Mouse (Mus musculus) CD4-positive naive resting alpha-beta T cell, adult 76 days (primary cell): ENCODE data around the gene Uba7. TPM values are rescaled to one million over a fixed set of nuclear protein-coding genes. Genes with fewer than 3 reads are reported as not detected.

Experiments
- total RNA-seq: library from RNA; stranded (reverse); gene quantifications from one replicate; pipeline ENCODE4 v1.2.4, GENCODE M21; 2023

The Uba7 gene
- 171 TPM for total RNA-seq

DNA sequence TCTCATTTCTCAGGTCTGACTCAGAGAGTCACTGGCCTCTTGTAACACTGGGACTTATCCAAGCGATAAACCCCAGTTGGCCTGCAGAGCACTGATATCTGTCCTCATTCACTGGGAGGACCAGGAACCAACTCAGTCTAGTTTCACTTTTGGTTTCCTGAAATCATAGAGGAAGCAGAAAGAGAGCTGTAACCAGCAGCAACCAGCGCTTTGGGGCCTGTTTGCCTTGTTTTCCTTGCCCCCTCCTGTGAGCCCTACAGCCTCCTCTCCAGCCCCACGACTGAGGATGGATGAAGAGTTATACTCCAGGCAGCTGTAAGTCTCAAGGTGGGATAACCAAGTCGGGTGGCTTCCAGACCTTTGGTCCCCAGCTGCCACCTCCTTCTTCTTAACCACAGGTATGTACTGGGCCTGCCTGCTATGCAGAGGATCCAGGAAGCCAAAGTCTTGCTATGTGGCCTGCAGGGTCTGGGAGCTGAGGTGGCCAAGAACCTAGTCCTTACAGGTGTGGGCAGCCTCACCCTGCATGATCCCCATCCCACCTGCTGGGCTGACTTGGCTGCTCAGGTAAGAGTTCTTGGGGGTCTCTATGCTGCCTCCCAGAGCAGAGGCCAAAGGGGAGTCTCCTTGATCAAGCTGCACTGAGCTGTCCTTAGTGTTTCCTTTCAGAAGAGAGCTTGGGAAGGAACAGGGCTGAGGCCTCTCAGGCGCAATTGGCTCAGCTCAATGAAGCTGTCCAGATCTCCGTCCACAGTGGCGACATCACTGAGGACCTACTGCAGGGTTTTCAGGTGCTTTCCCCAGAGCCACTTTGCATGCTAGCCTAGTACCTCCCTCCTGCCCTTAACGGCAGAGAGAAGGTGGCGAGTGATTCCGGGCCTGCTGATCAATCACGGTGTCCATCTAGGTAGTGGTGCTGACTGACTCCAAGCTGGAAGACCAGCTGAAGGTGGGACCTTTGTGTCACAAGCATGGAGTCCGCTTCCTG lies at the start of gene Uba7:
Gene Uba7 (plus strand): TSS at position 107 of the 988 bp plus-strand sequence.

DNA sequence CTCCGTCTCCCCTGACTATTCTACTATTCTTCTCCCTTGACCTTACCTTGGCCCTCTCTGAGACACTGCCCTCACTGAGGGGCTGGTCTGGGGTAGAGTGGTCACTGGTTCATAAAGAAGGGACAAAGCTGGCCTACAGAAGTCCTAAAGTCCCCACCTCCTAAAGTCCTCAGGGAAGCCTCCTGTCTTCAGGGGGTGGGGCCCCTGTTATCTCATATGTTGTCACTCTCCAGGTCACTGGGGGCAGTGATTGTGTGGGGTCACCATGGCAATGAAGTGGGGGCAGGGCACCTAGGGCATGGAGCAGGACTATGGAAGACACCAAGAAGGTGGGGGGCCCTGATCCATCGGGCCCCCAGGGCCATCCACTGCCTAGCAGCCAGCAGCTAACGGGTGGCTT lies 47.1 kb upstream of the Uba7 start, which contains the start of gene Actl11:
Gene Actl11 (plus strand): TSS at position 301 of the 400 bp plus-strand sequence.

DNA sequence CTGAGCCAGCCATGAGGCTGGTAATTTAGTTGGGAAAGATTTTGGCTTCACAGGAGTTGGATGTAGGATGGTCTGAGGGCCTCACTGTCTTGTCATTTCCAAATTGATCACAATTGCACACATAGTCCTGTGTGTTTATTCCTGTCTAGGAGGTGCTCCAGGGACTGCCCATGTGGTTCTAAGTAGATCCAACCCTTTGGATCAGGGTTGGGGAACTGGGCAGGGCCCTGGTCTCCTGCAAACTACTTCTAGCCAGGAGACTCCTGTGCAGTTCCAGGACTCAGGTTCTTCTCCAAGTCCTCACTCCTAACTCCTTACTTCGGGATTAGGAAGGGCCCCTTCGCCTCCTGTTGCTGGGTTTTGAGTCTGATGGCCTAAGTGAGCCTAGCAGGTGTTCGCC lies 39.9 kb upstream of the Uba7 start, which contains the start of gene Camkv:
Gene Camkv (plus strand): TSS at position 301 of the 400 bp plus-strand sequence.

DNA sequence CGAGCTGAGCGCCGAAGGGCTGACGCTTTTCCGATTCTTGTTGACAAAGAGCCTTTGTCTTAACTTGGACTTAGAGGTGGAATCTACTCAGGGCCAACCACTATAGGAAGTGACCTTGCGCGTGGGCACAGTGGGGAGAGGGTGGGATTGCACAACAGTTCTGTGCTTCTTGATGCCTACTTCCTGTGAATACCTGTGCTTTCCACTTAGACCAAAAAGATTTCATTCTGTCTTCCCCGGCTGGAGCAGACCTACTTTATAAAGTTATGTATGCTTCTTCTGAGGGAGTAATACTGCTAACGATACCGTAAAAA lies 25.4 kb upstream of the Uba7 start, which contains the start of gene Traip:
Gene Traip (plus strand): TSS at position 215 of the 314 bp plus-strand sequence.

DNA sequence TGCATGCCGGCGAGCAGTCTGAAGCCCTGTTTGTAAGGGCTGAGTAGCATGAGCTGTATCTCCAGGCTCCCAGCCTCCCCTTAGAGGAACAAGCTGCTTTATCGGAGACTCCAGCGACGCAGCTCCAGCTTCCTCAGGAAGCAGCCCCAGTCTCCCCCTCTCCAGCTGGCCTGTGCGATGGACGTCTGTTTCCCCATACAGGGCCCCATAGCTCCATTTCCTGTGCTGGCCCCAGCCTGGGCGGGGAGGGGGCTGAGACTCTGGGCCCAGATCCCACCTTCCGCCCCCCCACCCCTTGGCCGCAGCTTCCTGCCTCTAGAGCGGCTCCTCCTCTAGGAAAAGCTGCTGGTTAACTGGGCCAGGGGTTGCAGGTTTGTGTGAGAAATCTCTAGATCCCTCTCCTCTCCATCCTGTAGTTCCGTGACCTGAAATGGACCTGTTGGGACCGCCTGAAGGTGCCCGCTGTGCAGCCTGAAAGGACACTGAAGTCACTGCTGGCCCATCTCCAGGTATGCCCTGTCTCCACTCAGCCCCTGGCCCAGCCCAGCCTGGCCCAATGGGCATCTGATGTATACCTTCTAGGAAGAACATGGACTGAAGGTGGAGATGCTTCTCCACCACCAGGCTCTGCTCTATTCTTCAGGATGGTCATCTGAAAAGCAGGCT lies 7.5 kb downstream of the Uba7 start, which contains the start of gene Gm20661:
Gene Gm20661 (plus strand): TSS at position 378 of the 666 bp plus-strand sequence.

DNA sequence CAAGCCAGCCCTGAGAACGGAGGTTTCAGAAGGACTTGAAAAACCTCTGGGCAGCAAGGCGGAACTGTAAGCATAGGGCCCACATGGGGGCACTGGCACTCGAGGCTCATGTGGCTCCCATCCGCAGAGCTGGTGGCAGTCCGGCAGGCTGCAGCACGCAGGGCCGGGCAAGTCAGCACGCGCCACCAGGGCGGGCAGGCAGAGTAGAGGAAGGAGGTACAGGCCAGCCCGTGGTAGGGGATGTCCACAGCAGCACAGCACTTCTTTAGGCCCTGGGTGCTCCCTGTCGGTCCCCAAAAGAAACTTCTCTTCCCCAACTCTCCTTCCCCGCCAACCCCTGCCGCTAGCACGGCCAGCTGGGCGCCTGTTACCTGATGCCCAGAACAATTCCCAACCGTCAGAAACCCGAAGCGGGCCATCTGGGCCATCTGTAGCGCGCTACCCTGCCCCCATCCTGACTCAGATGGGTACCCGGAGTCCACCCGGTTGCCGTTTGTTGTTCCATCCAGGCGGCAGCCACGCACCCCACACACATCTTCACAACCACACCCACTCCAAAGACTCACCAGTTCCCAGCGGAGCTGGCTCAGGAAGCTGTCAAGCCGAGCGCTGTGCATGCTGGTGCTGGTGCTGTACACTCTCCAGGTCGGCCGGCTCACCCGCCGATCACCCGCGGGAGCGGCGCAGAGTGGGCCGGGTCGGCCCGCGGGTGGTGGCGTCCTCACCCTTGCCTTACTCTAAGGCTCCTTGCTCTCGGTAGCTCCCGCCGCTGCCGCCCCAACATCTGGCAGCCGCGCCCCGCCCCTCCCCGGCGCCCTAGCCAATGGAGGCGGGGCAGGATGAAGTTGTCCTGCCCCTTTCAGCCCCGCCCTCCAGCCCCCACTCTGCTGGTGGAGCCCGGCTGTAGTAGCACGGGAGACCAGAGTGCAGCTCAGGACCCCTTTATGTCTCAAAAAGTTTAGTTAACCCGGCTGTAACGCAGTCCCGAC lies 10.1 kb downstream of the Uba7 start, which contains the start of gene Inka1:
Gene Inka1 (minus strand): TSS at position 749 of the 989 bp plus-strand sequence.

DNA sequence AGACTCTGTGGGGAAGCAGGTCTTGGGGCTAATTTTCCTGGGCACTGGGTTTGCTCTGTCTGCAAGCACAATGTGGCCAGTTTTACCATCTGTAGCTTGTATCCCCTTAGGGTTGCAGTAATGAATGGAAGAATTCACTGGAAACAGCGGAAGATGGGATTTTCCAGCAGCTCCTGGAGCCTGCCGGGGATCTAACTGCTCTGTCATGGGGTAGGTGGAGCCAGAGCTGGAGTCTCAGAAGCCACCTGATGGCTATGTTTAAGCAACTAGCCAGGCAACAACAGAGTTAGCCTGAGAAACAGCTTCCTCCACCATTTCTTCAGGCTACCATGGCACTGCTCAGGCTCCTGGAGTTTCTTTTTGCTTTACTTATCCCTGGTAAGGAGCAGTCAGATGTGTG lies 16.9 kb downstream of the Uba7 start, which contains the start of gene Cdhr4:
Gene Cdhr4 (plus strand): TSS at position 301 of the 400 bp plus-strand sequence.

DNA sequence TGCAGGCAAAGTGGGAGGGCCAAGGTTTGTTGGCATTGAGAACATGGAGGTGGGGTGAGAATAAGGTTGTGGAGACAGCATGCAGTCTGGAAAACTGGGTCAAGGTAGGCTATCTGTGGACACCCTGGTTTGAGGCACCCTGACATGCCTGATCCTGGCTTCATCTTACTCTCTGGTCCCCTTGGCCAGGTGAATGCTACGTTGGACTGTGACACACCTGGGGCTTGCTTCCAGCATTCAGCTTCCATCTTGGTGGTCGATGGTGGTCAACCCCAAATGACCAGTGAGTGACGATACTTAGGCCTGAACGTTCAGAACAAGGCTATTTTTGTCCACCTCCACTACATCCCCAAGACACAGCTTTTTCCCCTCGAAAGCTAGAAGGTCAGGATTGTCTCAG lies 20.7 kb downstream of the Uba7 start, which contains the start of gene Gm20662:
Gene Gm20662 (plus strand): TSS at position 301 of the 400 bp plus-strand sequence.

DNA sequence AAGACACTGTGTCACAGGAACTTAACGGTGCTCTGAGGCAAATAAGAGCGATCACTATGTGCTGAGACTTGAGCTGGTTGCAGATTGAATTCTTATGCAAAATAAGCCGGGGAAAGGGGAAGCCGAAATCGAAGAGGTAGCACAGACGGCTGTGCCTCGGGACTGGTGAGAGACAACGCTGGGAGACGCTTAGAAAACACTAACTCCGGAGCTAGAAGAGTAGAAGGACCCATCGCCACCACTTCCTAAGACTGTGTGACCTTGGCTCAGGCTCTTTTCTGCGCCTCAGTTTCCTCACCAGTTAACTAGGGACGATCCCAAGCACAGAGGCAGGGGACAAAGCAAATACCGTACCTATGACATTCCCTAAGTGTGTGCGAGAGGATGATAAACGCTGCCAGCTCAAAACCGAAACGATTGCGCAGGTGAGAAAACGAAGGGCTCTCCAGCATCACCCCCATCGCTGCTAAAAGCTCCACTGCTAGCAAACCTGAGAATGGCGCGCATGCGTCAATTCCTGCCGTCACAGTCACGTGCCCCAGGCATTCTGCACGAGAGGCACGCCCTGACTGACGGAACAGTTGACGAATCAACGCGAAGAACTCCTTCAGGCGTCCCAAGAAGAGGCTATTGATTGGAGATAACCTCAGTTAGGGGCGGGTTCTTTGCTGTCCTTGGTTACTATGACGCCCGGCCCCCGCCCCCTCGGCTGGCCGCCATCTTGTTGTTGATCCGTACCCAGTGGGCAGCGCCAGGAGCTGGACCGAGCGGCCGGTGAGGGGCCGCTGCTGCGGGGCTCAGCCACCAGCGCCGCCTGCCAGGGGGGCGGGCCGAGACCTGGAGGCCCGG lies 26.8 kb downstream of the Uba7 start, which contains the start of gene Ip6k1:
Gene Ip6k1 (plus strand): TSS at position 580 of the 849 bp plus-strand sequence.

Other genes with a start within 250 kb of the Uba7 start
- 249 TPM for gene Rbm5, start 204.5 kb upstream of the Uba7 start, total RNA-seq
- gene Rbm6, start 102.3 kb upstream of the Uba7 start, total RNA-seq = 149 TPM
- 14.0 TPM for gene Mon1a, start 87.4 kb upstream of the Uba7 start, total RNA-seq
- not detected for gene Mst1r, start 68.6 kb upstream of the Uba7 start, total RNA-seq
- not detected for gene Actl11, start 47.0 kb upstream of the Uba7 start, total RNA-seq
- not detected for gene Camkv, start 39.8 kb upstream of the Uba7 start, total RNA-seq
- 7.0 TPM for gene Traip, start 25.4 kb upstream of the Uba7 start, total RNA-seq
- gene Gm20661, start 7.6 kb downstream of the Uba7 start, total RNA-seq = 1.1 TPM
- gene Inka1, start 10.4 kb downstream of the Uba7 start, total RNA-seq = not detected
- 2.6 TPM for gene Cdhr4, start 17.0 kb downstream of the Uba7 start, total RNA-seq
- 7.3 TPM for gene Gm20662, start 20.8 kb downstream of the Uba7 start, total RNA-seq
- 133 TPM for gene Ip6k1, start 27.0 kb downstream of the Uba7 start, total RNA-seq
- gene Gmppb, start 73.7 kb downstream of the Uba7 start, total RNA-seq = 23.7 TPM
- gene Amigo3, start 77.7 kb downstream of the Uba7 start, total RNA-seq = 5.9 TPM
- gene Mst1, start 104.9 kb downstream of the Uba7 start, total RNA-seq = 0.26 TPM
- 172 TPM for gene Rnf123, start 107.8 kb downstream of the Uba7 start, total RNA-seq
- 121 TPM for gene Apeh, start 119.1 kb downstream of the Uba7 start, total RNA-seq
- gene Bsn, start 214.9 kb downstream of the Uba7 start, total RNA-seq = 0.50 TPM